Mouse (Mus musculus): ENCODE data around the gene Cpox. TPM values are rescaled to one million over a fixed set of nuclear protein-coding genes. Genes with fewer than 3 reads are reported as not detected.

The Cpox gene
- total RNA-seq, 1 experiment: 16.8 TPM

GRCm38 (mm10) chr16:58738800-58739199, 68.7 kb downstream of the Cpox start:
- H3K4me3 ChIP-seq (ENCODE audit: insufficient read depth in 1 of 2, low read depth in 1 of 2, low read length in 2 of 2, poor library complexity in 1 of 2, severe bottlenecking in 1 of 2): no peak overlapping the region
- no peak overlapping the region for H3K27ac ChIP-seq (ENCODE audit: insufficient read depth, low read depth, low read length, poor library complexity, severe bottlenecking)
- H3K9ac ChIP-seq (ENCODE audit: insufficient read depth, low read depth, low read length, poor library complexity, severe bottlenecking): no peak overlapping the region
- no peak for TF ChIP-seq ZC3H11A (IDR thresholded peaks at IDR 0.05; ENCODE audit: borderline replicate concordance, low read depth, low read length)
- TF ChIP-seq ZNF384 (IDR thresholded peaks at IDR 0.05; ENCODE audit: low read depth, low read length): no peak
- no peak for TF ChIP-seq HCFC1 (IDR thresholded peaks at IDR 0.05; ENCODE audit: borderline replicate concordance, insufficient read depth, low read length)
- TF ChIP-seq MAFK (IDR thresholded peaks at IDR 0.05; ENCODE audit: insufficient read depth, low read depth, low read length): no peak
- no peak for TF ChIP-seq CHD2 (IDR thresholded peaks at IDR 0.05; ENCODE audit: low read depth, low read length)
- no peaks in the 10 kb centered on the region for H3K9me3 ChIP-seq (ENCODE audit: control insufficient read depth, insufficient read depth, low read depth, low read length)
- in situ Hi-C loops (cut with MboI; ENCODE audit: low sequenced_read_pairs in 2 of 2, unreplicated experiment in 2 of 2): no loop called here
- no peaks in the 10 kb centered on the region; the same call in 1 of the 2 replicates for H3K36me3 ChIP-seq (ENCODE audit: control insufficient read depth, insufficient read depth, low read length, poor library complexity, severe bottlenecking)
- no peak for DNase-seq (ENCODE audit: low read depth, low spot score)
- no peaks in the 10 kb centered on the region for H3K4me1 ChIP-seq (ENCODE audit: control insufficient read depth in 2 of 2, insufficient read depth in 2 of 2, low read length in 2 of 2, poor library complexity in 1 of 2)

- no peak overlapping the region for H3K4me3 ChIP-seq (ENCODE audit: insufficient read depth in 1 of 2, low read depth in 1 of 2, low read length in 2 of 2, poor library complexity in 1 of 2, severe bottlenecking in 1 of 2)
- no peaks in the 10 kb centered on the region for H3K4me1 ChIP-seq (ENCODE audit: control insufficient read depth in 2 of 2, insufficient read depth in 2 of 2, low read length in 2 of 2, poor library complexity in 1 of 2)
- DNase-seq (ENCODE audit: low read depth, low spot score): no peak
- no peaks in the 10 kb centered on the region for H3K36me3 ChIP-seq (ENCODE audit: control insufficient read depth, insufficient read depth, low read length, poor library complexity, severe bottlenecking)
- H3K9me3 ChIP-seq (ENCODE audit: control insufficient read depth, insufficient read depth, low read depth, low read length): no peaks in the 10 kb centered on the region
- TF ChIP-seq ZC3H11A (IDR thresholded peaks at IDR 0.05; ENCODE audit: borderline replicate concordance, low read depth, low read length) (no peak), HCFC1 (IDR thresholded peaks at IDR 0.05; ENCODE audit: borderline replicate concordance, insufficient read depth, low read length) (no peak), ZNF384 (IDR thresholded peaks at IDR 0.05; ENCODE audit: low read depth, low read length) (no peak), CHD2 (IDR thresholded peaks at IDR 0.05; ENCODE audit: low read depth, low read length) (no peak), MAFK (IDR thresholded peaks at IDR 0.05; ENCODE audit: insufficient read depth, low read depth, low read length) (no peak)
- H3K27ac ChIP-seq (ENCODE audit: insufficient read depth, low read depth, low read length, poor library complexity, severe bottlenecking): no peak overlapping the region
- no peak overlapping the region for H3K9ac ChIP-seq (ENCODE audit: insufficient read depth, low read depth, low read length, poor library complexity, severe bottlenecking)
- in situ Hi-C loops (cut with MboI; ENCODE audit: low sequenced_read_pairs in 2 of 2, unreplicated experiment in 2 of 2): no loop called here
These were observed 70.7 kb downstream of the Cpox start for GRCm38 (mm10) chr16:58740751-58741150.

GRCm38 (mm10) chr16:58746715-58747114, 76.6 kb downstream of the Cpox start:
- Histone ChIP-seq H3K9me3 (ENCODE audit: control insufficient read depth, insufficient read depth, low read depth, low read length) (no peaks in the 10 kb centered on the region), H3K4me1 (ENCODE audit: control insufficient read depth in 2 of 2, insufficient read depth in 2 of 2, low read length in 2 of 2, poor library complexity in 1 of 2) (no peaks in the 10 kb centered on the region), H3K36me3 (ENCODE audit: control insufficient read depth, insufficient read depth, low read length, poor library complexity, severe bottlenecking) (no peaks in the 10 kb centered on the region), H3K27ac (ENCODE audit: insufficient read depth, low read depth, low read length, poor library complexity, severe bottlenecking) (no peak overlapping the region), H3K4me3 (ENCODE audit: insufficient read depth in 1 of 2, low read depth in 1 of 2, low read length in 2 of 2, poor library complexity in 1 of 2, severe bottlenecking in 1 of 2) (no peak overlapping the region), H3K9ac (ENCODE audit: insufficient read depth, low read depth, low read length, poor library complexity, severe bottlenecking) (no peak overlapping the region)
- in situ Hi-C loops (cut with MboI; ENCODE audit: low sequenced_read_pairs in 2 of 2, unreplicated experiment in 2 of 2): no loop called here
- no peak for DNase-seq (ENCODE audit: low read depth, low spot score)
- TF ChIP-seq ZC3H11A (IDR thresholded peaks at IDR 0.05; ENCODE audit: borderline replicate concordance, low read depth, low read length): no peak
- TF ChIP-seq CHD2 (IDR thresholded peaks at IDR 0.05; ENCODE audit: low read depth, low read length): no peak
- no peak for TF ChIP-seq MAFK (IDR thresholded peaks at IDR 0.05; ENCODE audit: insufficient read depth, low read depth, low read length)
- TF ChIP-seq HCFC1 (IDR thresholded peaks at IDR 0.05; ENCODE audit: borderline replicate concordance, insufficient read depth, low read length): no peak
- no peak for TF ChIP-seq ZNF384 (IDR thresholded peaks at IDR 0.05; ENCODE audit: low read depth, low read length)

GRCm38 (mm10) chr16:58751314-58751713, 81.2 kb downstream of the Cpox start:
- in situ Hi-C loops (cut with MboI; ENCODE audit: low sequenced_read_pairs in 2 of 2, unreplicated experiment in 2 of 2): no loop called here

GRCm38 (mm10) chr16:58756191-58756590, 86.1 kb downstream of the Cpox start:
- H3K4me1 ChIP-seq (ENCODE audit: control insufficient read depth in 2 of 2, insufficient read depth in 2 of 2, low read length in 2 of 2, poor library complexity in 1 of 2): no peaks in the 10 kb centered on the region
- no peaks in the 10 kb centered on the region for H3K36me3 ChIP-seq (ENCODE audit: control insufficient read depth, insufficient read depth, low read length, poor library complexity, severe bottlenecking)
- H3K4me3 ChIP-seq (ENCODE audit: insufficient read depth in 1 of 2, low read depth in 1 of 2, low read length in 2 of 2, poor library complexity in 1 of 2, severe bottlenecking in 1 of 2): no peak overlapping the region
- TF ChIP-seq CHD2 (IDR thresholded peaks at IDR 0.05; ENCODE audit: low read depth, low read length) (no peak), HCFC1 (IDR thresholded peaks at IDR 0.05; ENCODE audit: borderline replicate concordance, insufficient read depth, low read length) (no peak), ZNF384 (IDR thresholded peaks at IDR 0.05; ENCODE audit: low read depth, low read length) (no peak), MAFK (IDR thresholded peaks at IDR 0.05; ENCODE audit: insufficient read depth, low read depth, low read length) (no peak), ZC3H11A (IDR thresholded peaks at IDR 0.05; ENCODE audit: borderline replicate concordance, low read depth, low read length) (no peak)
- in situ Hi-C loops (cut with MboI; ENCODE audit: low sequenced_read_pairs in 2 of 2, unreplicated experiment in 2 of 2): no loop called here
- no peaks in the 10 kb centered on the region for H3K9me3 ChIP-seq (ENCODE audit: control insufficient read depth, insufficient read depth, low read depth, low read length)
- DNase-seq (ENCODE audit: low read depth, low spot score): no peak
- no peak overlapping the region for H3K9ac ChIP-seq (ENCODE audit: insufficient read depth, low read depth, low read length, poor library complexity, severe bottlenecking)
- no peak overlapping the region for H3K27ac ChIP-seq (ENCODE audit: insufficient read depth, low read depth, low read length, poor library complexity, severe bottlenecking)

More at GRCm38 (mm10) chr16:58751314-58751713, 81.2 kb downstream of the Cpox start:
- H3K4me3 ChIP-seq (ENCODE audit: insufficient read depth in 1 of 2, low read depth in 1 of 2, low read length in 2 of 2, poor library complexity in 1 of 2, severe bottlenecking in 1 of 2): no peak overlapping the region
- no peak overlapping the region for H3K27ac ChIP-seq (ENCODE audit: insufficient read depth, low read depth, low read length, poor library complexity, severe bottlenecking)
- H3K9me3 ChIP-seq (ENCODE audit: control insufficient read depth, insufficient read depth, low read depth, low read length): no peaks in the 10 kb centered on the region
- H3K9ac ChIP-seq (ENCODE audit: insufficient read depth, low read depth, low read length, poor library complexity, severe bottlenecking): no peak overlapping the region
- no peaks in the 10 kb centered on the region for H3K36me3 ChIP-seq (ENCODE audit: control insufficient read depth, insufficient read depth, low read length, poor library complexity, severe bottlenecking)
- no peak for DNase-seq (ENCODE audit: low read depth, low spot score)
- TF ChIP-seq ZNF384 (IDR thresholded peaks at IDR 0.05; ENCODE audit: low read depth, low read length): no peak
- no peak for TF ChIP-seq CHD2 (IDR thresholded peaks at IDR 0.05; ENCODE audit: low read depth, low read length)
- TF ChIP-seq ZC3H11A (IDR thresholded peaks at IDR 0.05; ENCODE audit: borderline replicate concordance, low read depth, low read length): no peak
- TF ChIP-seq HCFC1 (IDR thresholded peaks at IDR 0.05; ENCODE audit: borderline replicate concordance, insufficient read depth, low read length): no peak
- no peak for TF ChIP-seq MAFK (IDR thresholded peaks at IDR 0.05; ENCODE audit: insufficient read depth, low read depth, low read length)
- no peaks in the 10 kb centered on the region for H3K4me1 ChIP-seq (ENCODE audit: control insufficient read depth in 2 of 2, insufficient read depth in 2 of 2, low read length in 2 of 2, poor library complexity in 1 of 2)
